Mouse (Mus musculus) erythroblast, embryonic 14.5 days (primary cell): ENCODE data around the gene Fkbp11.

Source experiments
- GATA1 ChIP-seq: IDR thresholded peaks from 2 replicates; pipeline ENCODE4 v1.6.1; 2012; ENCODE audit warnings: low read length, inconsistent platforms, mixed read lengths
- TAL1 ChIP-seq: IDR thresholded peaks from 3 replicates; pipeline ENCODE4 v1.6.1; 2012; ENCODE audit warnings: low read length, inconsistent platforms, mixed read lengths

- TF ChIP-seq GATA1 (no peak), TAL1 (no peak)
Measured at GRCm38 (mm10) chr15:98729791-98730545, 2.0 kb upstream of the Fkbp11 start.
